Mouse (Mus musculus) CH12.LX (cell line): ENCODE measurements around the gene Gm49405. TPM values are rescaled to one million over a fixed set of nuclear protein-coding genes. Genes with fewer than 3 reads are reported as not detected.

Source experiments
- DNase-seq: peaks from one replicate; pipeline ENCODE4 v3.0.0-alpha.2; 2013; ENCODE audit errors: extremely low read depth
- H3K27ac ChIP-seq: 2 replicates; pipeline ENCODE4 v1.5.1; 2012; ENCODE audit warnings: low read depth, mild to moderate bottlenecking, control low read depth, moderate library complexity; ENCODE audit not compliant: insufficient read depth
- H3K27me3 ChIP-seq: replicated peaks from 2 replicates; pipeline ENCODE3; 2012; ENCODE audit warnings: inconsistent platforms
- H3K36me3 ChIP-seq, 2 experiments: replicated peaks in 1 of 2; 2 replicates each; pipeline versions ENCODE3 to v1.6.1; 2012; ENCODE audit warnings: inconsistent platforms in 1 of 2, low read length in 1 of 2, mild to moderate bottlenecking in 1 of 2, mixed read lengths in 1 of 2, moderate library complexity in 1 of 2; ENCODE audit not compliant: control insufficient read depth in 1 of 2, insufficient read depth in 1 of 2
- H3K4me1 ChIP-seq, 2 experiments: 2 replicates each; pipeline ENCODE4 v1.6.1; 2012; ENCODE audit warnings: inconsistent platforms in 1 of 2, moderate library complexity in 1 of 2; ENCODE audit not compliant: insufficient read depth in 2 of 2, control insufficient read depth in 1 of 2
- H3K4me2 ChIP-seq: 2 replicates; pipeline ENCODE4 v1.6.1; 2012; ENCODE audit warnings: low read depth, mild to moderate bottlenecking, control low read depth; ENCODE audit not compliant: poor library complexity, insufficient read depth, severe bottlenecking
- H3K4me3 ChIP-seq, 3 experiments: fragments of 150-350 bp in 1 of 3; sonication (generic) in 1 of 3; replicated peaks in 1 of 3; 2 replicates each; pipeline versions ENCODE3 to v1.5.1; 2011 to 2012; ENCODE audit warnings: low read depth in 2 of 3, low read length in 2 of 3, mild to moderate bottlenecking in 2 of 3, moderate library complexity in 2 of 3, control low read depth in 1 of 3, improper control_type of control experiment in 1 of 3, inconsistent platforms in 1 of 3, mixed read lengths in 1 of 3; ENCODE audit not compliant: poor library complexity in 1 of 3
- H3K79me2 ChIP-seq: replicated peaks from 2 replicates; pipeline ENCODE4 v1.6.1; 2012; ENCODE audit warnings: mild to moderate bottlenecking, moderate library complexity; ENCODE audit not compliant: control insufficient read depth, poor library complexity, insufficient read depth, severe bottlenecking; ENCODE audit errors: extremely low read depth
- H3K9ac ChIP-seq: 2 replicates; pipeline ENCODE4 v1.6.1; 2012; ENCODE audit warnings: low read depth, mild to moderate bottlenecking, control low read depth, moderate library complexity; ENCODE audit not compliant: insufficient read depth
- H3K9me3 ChIP-seq: replicated peaks from 2 replicates; pipeline ENCODE3; 2012; ENCODE audit warnings: low read length, inconsistent platforms, mixed read lengths
- BHLHE40 ChIP-seq: IDR thresholded peaks from 2 replicates; pipeline ENCODE4 v1.6.1; 2011; ENCODE audit warnings: mild to moderate bottlenecking, low read depth, low read length, improper control_type of control experiment
- CHD1 ChIP-seq: IDR thresholded peaks from 2 replicates; pipeline ENCODE4 v1.6.1; 2012; ENCODE audit warnings: low read depth, low read length, improper control_type of control experiment, inconsistent platforms
- CHD2 ChIP-seq: IDR thresholded peaks from 2 replicates; pipeline ENCODE4 v1.6.1; 2011; ENCODE audit warnings: low read length, improper control_type of control experiment
- CTCF ChIP-seq, 2 experiments: IDR thresholded peaks in 1 of 2; conservative IDR thresholded peaks in 1 of 2; 2 replicates each; pipeline ENCODE4 v1.5.1; 2011 to 2012; ENCODE audit warnings: low read depth in 2 of 2, low read length in 2 of 2, improper control_type of control experiment in 1 of 2, inconsistent platforms in 1 of 2, mild to moderate bottlenecking in 1 of 2, moderate library complexity in 1 of 2
- E2F4 ChIP-seq: IDR thresholded peaks from 2 replicates; pipeline ENCODE4 v1.6.1; 2011; ENCODE audit warnings: low read depth, low read length, improper control_type of control experiment; ENCODE audit not compliant: insufficient replicate concordance
- GABPA ChIP-seq: IDR thresholded peaks from 2 replicates; pipeline ENCODE4 v1.6.1; 2012; ENCODE audit warnings: low read depth, low read length, improper control_type of control experiment, inconsistent platforms; ENCODE audit not compliant: insufficient replicate concordance
- HCFC1 ChIP-seq: IDR thresholded peaks from 2 replicates; pipeline ENCODE4 v1.6.1; 2012; ENCODE audit warnings: low read depth, mild to moderate bottlenecking, inconsistent platforms, low read length, improper control_type of control experiment
- KAT2A ChIP-seq: IDR thresholded peaks from 2 replicates; pipeline ENCODE4 v1.6.1; 2012; ENCODE audit warnings: low read length, improper control_type of control experiment, inconsistent platforms; ENCODE audit not compliant: insufficient replicate concordance
- MXI1 ChIP-seq: IDR thresholded peaks from 2 replicates; pipeline ENCODE4 v1.6.1; 2011; ENCODE audit warnings: mild to moderate bottlenecking, low read depth, low read length, improper control_type of control experiment
- NELFE ChIP-seq: IDR thresholded peaks from 2 replicates; pipeline ENCODE4 v1.6.1; 2011; ENCODE audit warnings: low read depth, low read length, improper control_type of control experiment
- NRF1 ChIP-seq: IDR thresholded peaks from 2 replicates; pipeline ENCODE4 v1.6.1; 2014; ENCODE audit warnings: low read depth, mild to moderate bottlenecking, inconsistent platforms, low read length, improper control_type of control experiment, moderate library complexity
- POLR2A ChIP-seq: IDR thresholded peaks from 2 replicates; pipeline ENCODE4 v1.6.1; 2011; ENCODE audit warnings: low read depth, mild to moderate bottlenecking, improper control_type of control experiment, low read length
- SIN3A ChIP-seq: IDR thresholded peaks from 2 replicates; pipeline ENCODE4 v1.6.1; 2012; ENCODE audit warnings: low read length, improper control_type of control experiment, inconsistent platforms
- TBP ChIP-seq: conservative IDR thresholded peaks from 2 replicates; pipeline ENCODE4 v1.6.1; 2011; ENCODE audit warnings: low read depth, low read length, improper control_type of control experiment
- TCF12 ChIP-seq: IDR thresholded peaks from 2 replicates; pipeline ENCODE4 v1.6.1; 2014; ENCODE audit warnings: low read depth, mild to moderate bottlenecking, inconsistent platforms, low read length, improper control_type of control experiment
- USF1 ChIP-seq: IDR thresholded peaks from 2 replicates; pipeline ENCODE4 v1.6.1; 2014; ENCODE audit warnings: low read depth, mild to moderate bottlenecking, inconsistent platforms, low read length, improper control_type of control experiment
- ZC3H11A ChIP-seq: IDR thresholded peaks from 2 replicates; pipeline ENCODE4 v1.6.1; 2012; ENCODE audit warnings: low read depth, mild to moderate bottlenecking, inconsistent platforms, low read length, improper control_type of control experiment
- ZKSCAN1 ChIP-seq: IDR thresholded peaks from 2 replicates; pipeline ENCODE4 v1.6.1; 2012; ENCODE audit warnings: low read depth, inconsistent platforms, low read length, improper control_type of control experiment, borderline replicate concordance
- ZMIZ1 ChIP-seq: IDR thresholded peaks from 2 replicates; pipeline ENCODE4 v1.6.1; 2012; ENCODE audit warnings: low read depth, mild to moderate bottlenecking, inconsistent platforms, low read length, improper control_type of control experiment
- ZNF384 ChIP-seq: IDR thresholded peaks from 2 replicates; pipeline ENCODE4 v1.6.1; 2012; ENCODE audit warnings: low read depth, low read length, improper control_type of control experiment, inconsistent platforms
- dilution Hi-C: fragments of 300-500 bp; cut with MboI; formaldehyde crosslinking; loops from 2 replicates; pipeline ENCODE4 v1.14.3; 2020; ENCODE audit warnings: low sequenced_read_pairs; ENCODE audit not compliant: extremely low pct_unique_long_range_greater_than_20kb, extremely low pct_ligation_motif_present
- in situ Hi-C: fragments of 300-500 bp; cut with MboI; formaldehyde crosslinking; loops from 3 replicates; pipeline ENCODE4 v1.14.3; 2019; ENCODE audit warnings: low sequenced_read_pairs, low pct_ligation_motif_present, low pct_unique_long_range_greater_than_20kb, mixed read lengths
- polyA plus RNA-seq: library from polyadenylated mRNA; unstranded; fragments of >175 nt; gene quantifications from 2 replicates; pipeline ENCODE4 v1.2.1, GENCODE M21; 2012; ENCODE audit warnings: low read depth; ENCODE audit not compliant: insufficient read length
- total RNA-seq, 2 experiments: library from RNA; depleted of rRNA; stranded (reverse); fragments of 300-350 nt in 1 of 2; fragments of >200 nt in 1 of 2; gene quantifications; 2 replicates each; pipeline ENCODE4 v1.2.3; 2012 to 2014

Gm49405 gene
- total and polyA plus RNA-seq, 3 experiments: 0.99 to 2.7 (median 2.0) TPM

DNA sequence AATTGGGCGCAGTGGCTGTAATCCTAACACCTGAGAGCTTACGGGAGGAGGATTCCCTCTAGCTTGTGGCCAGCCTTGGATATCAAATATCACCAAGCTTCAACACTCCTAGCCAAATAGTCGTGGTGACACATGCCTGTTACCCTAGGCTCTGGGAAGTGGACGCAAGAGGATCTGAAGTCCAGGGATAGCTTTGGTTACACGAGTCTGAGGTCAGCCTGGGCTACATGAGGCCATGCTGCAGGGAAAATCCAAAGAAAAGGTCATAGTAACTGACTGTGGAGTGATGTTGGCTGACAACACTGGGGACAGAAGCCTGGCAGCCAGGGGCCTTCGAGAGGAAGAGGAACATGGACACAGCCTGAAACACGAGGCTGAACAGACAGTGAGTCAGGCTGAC, 4.3 kb upstream of the Gm49405 start:
- H3K4me2 ChIP-seq: no peak overlapping the region
- H3K9me3 ChIP-seq: no peaks in the 10 kb centered on the region
- no peak overlapping the region for H3K27ac ChIP-seq
- no peaks in the 10 kb centered on the region for H3K79me2 ChIP-seq
- in situ Hi-C loops: no loop called here
- H3K9ac ChIP-seq: no peak overlapping the region
- peaks cover 8 to 14% of the 10 kb centered on the region in 2 experiments for H3K4me1 ChIP-seq
- DNase-seq: no peak
- peaks cover 52% of the 10 kb centered on the region for H3K27me3 ChIP-seq
- no peaks in the 10 kb centered on the region for H3K36me3 ChIP-seq
- H3K4me3 ChIP-seq: no peak overlapping the region
- dilution Hi-C loops: no loop called here
- TF ChIP-seq CTCF (conservative IDR thresholded peaks at IDR 0.05 in 1 of 2, IDR thresholded peaks at IDR 0.05 in 1 of 2; ENCODE audit: low read depth in 2 of 2, low read length in 2 of 2): no peak
- no peak for TF ChIP-seq ZKSCAN1
- TF ChIP-seq NRF1: no peak
- TF ChIP-seq GABPA: no peak

GRCm38 (mm10) chr19:3996747-3997146, 3.7 kb upstream of the Gm49405 start:
- Histone ChIP-seq H3K36me3 (peaks cover 0 to 1% of the 10 kb centered on the region in 2 experiments), H3K79me2 (no peaks in the 10 kb centered on the region), H3K27ac (no peak overlapping the region), H3K4me2 (no peak overlapping the region), H3K4me1 (peaks cover 11 to 20% of the 10 kb centered on the region in 2 experiments), H3K9ac (no peak overlapping the region), H3K9me3 (no peaks in the 10 kb centered on the region), H3K4me3 (no peak overlapping the region), H3K27me3 (peaks cover 49% of the 10 kb centered on the region)
- dilution Hi-C loops: no loop called here
- TF ChIP-seq TBP (no peak), HCFC1 (no peak), ZMIZ1 (no peak), CHD1 (no peak), CTCF (conservative IDR thresholded peaks at IDR 0.05 in 1 of 2, IDR thresholded peaks at IDR 0.05 in 1 of 2; ENCODE audit: low read depth in 2 of 2, low read length in 2 of 2) (no peak), POLR2A (no peak), CHD2 (no peak), KAT2A (no peak), BHLHE40 (no peak), ZNF384 (no peak), USF1 (no peak), NELFE (no peak), ZC3H11A (no peak), MXI1 (no peak), SIN3A (no peak), E2F4 (no peak), NRF1 (no peak), TCF12 (no peak)
- in situ Hi-C loops: no loop called here
- DNase-seq: no peak
